13 mouse cellular contexts compared by ENCODE assay signal in genomic region chr14:48334106-48334809, GRCm38 (mm10).
A peak's percentile ranks its signal among the peaks of the same experiment; 100 is the strongest.
DNase-seq lines count a peak whose midpoint lies in the region; ATAC-seq and TF ChIP-seq lines count a peak whose summit lies in the region.
"Had no signal": no experiment of that assay in that cellular context is flagged by ENCODE, and none has a peak within 500 bp of the region (broad histone marks: within the 10 kb centered on the region; RNA-seq: fewer than 3 reads in every experiment).

No protein-coding gene starts in this region.

- H3K36me3 ChIP-seq in kidney, embryonic 16.5 days (ENCODE audit: insufficient read depth, low read length) = no peaks in the 10 kb centered on the region
- H3K36me3 ChIP-seq in embryonic facial prominence, embryonic 14.5 days (ENCODE audit: control insufficient read depth, insufficient read depth, low read length) = no peaks in the 10 kb centered on the region
- H3K36me3 ChIP-seq: limb, embryonic 12.5 days had no signal

- 52% methylated on average over 8 of the region's 8 CpGs for WGBS in kidney, embryonic 16.5 days
- WGBS in embryonic facial prominence, embryonic 14.5 days = 28% methylated on average over 8 of the region's 8 CpGs

- H3K27me3 ChIP-seq in kidney, embryonic 16.5 days (ENCODE audit: insufficient read depth, low read length) = no peaks in the 10 kb centered on the region
- no peaks in the 10 kb centered on the region for H3K27me3 ChIP-seq in embryonic facial prominence, embryonic 14.5 days (replicated peaks; ENCODE audit: control insufficient read depth, insufficient read depth, low read length)
- H3K27me3 ChIP-seq: limb, embryonic 12.5 days had no signal

- peak; percentile 10; the same call in 1 of the 2 replicates for TF ChIP-seq CTCF in brain, embryonic 14.5 days (IDR thresholded peaks at IDR 0.05; ENCODE audit: borderline replicate concordance, extremely low read depth, insufficient read depth, insufficient read length)

- DNase-seq in kidney, postnatal 25 days = no peak
- peak; percentile 81 for DNase-seq in brain, embryonic 14.5 days (ENCODE audit: low read depth)
- peak; percentile 62 for DNase-seq in embryonic facial prominence, embryonic 14.5 days (ENCODE audit: low spot score)
- peak; percentile 50 for DNase-seq in mesoderm, embryonic 11.5 days (ENCODE audit: low read depth, low spot score)
- DNase-seq in spleen, postnatal 36 days (ENCODE audit: low spot score in 2 of 2) = no peak
- no peak for DNase-seq in cerebellum, adult 11-12 months
- DNase-seq in spleen, postnatal 14 days (ENCODE audit: low spot score in 2 of 2) = no peak
- DNase-seq: heart, adult 2 months; kidney, adult 8-10 months; liver, postnatal 0 days had no signal

- no peak for TF ChIP-seq POLR2A in brain, embryonic 14.5 days (IDR thresholded peaks at IDR 0.05; ENCODE audit: borderline replicate concordance, extremely low read depth, insufficient read depth, insufficient read length, poor library complexity, severe bottlenecking)

- H3K9me3 ChIP-seq in kidney, embryonic 16.5 days (ENCODE audit: low read length) = no peaks in the 10 kb centered on the region
- H3K9me3 ChIP-seq in embryonic facial prominence, embryonic 14.5 days (ENCODE audit: control insufficient read depth, low read length) = no peaks in the 10 kb centered on the region
- H3K9me3 ChIP-seq: limb, embryonic 12.5 days had no signal

- H3K27ac ChIP-seq in kidney, embryonic 16.5 days (ENCODE audit: low read length) = 0 out of 2 replicates have a peak overlapping the region, but pooled peaks have one; percentile 23
- H3K27ac ChIP-seq in embryonic facial prominence, embryonic 14.5 days (replicated peaks; ENCODE audit: low read depth, low read length) = no peak overlapping the region
- H3K27ac ChIP-seq: heart, adult 2 months; limb, embryonic 12.5 days had no signal

- H3K9ac ChIP-seq in kidney, embryonic 16.5 days (replicated peaks; ENCODE audit: low read length) = no peak overlapping the region
- no peak overlapping the region for H3K9ac ChIP-seq in embryonic facial prominence, embryonic 14.5 days (ENCODE audit: low read depth, low read length)
- H3K9ac ChIP-seq: limb, embryonic 12.5 days; liver, postnatal 0 days had no signal

- no peak for ATAC-seq in kidney, embryonic 16.5 days (ENCODE audit: low FRiP score, low TSS enrichment)
- ATAC-seq in embryonic facial prominence, embryonic 14.5 days (ENCODE audit: low read depth) = no peak
- ATAC-seq: activated CD4-positive, CD25-positive, alpha-beta regulatory T cell, adult 4 months; liver, postnatal 0 days had no signal

- no peak overlapping the region for H3K4me3 ChIP-seq in kidney, embryonic 16.5 days (ENCODE audit: low read length)
- H3K4me3 ChIP-seq in embryonic facial prominence, embryonic 14.5 days (ENCODE audit: low read depth, low read length) = no peak overlapping the region
- H3K4me3 ChIP-seq: heart, adult 2 months; limb, embryonic 12.5 days had no signal

- no peak overlapping the region for H3K4me2 ChIP-seq in kidney, embryonic 16.5 days (replicated peaks; ENCODE audit: low read depth, low read length)
- no peak overlapping the region for H3K4me2 ChIP-seq in embryonic facial prominence, embryonic 14.5 days (ENCODE audit: low read depth, low read length)
- H3K4me2 ChIP-seq: limb, embryonic 12.5 days had no signal

- peaks cover 46% of the 10 kb centered on the region for H3K4me1 ChIP-seq in kidney, embryonic 16.5 days (ENCODE audit: insufficient read depth, low read length)
- peaks cover 28% of the 10 kb centered on the region for H3K4me1 ChIP-seq in embryonic facial prominence, embryonic 14.5 days (ENCODE audit: control insufficient read depth, insufficient read depth, low read length)

Comparison
In these comparisons a context has a peak if more than half of its experiments do, and no peak if none do; other contexts are left out.
1. DNase-seq: peak in brain, embryonic 14.5 days (single experiment), embryonic facial prominence, embryonic 14.5 days (single experiment) and mesoderm, embryonic 11.5 days (single experiment); none in kidney, postnatal 25 days (0 of 2), spleen, postnatal 36 days (0 of 2), cerebellum, adult 11-12 months (single experiment) and spleen, postnatal 14 days (0 of 2).